Mouse (Mus musculus) adrenal gland, adult 8-10 months (tissue): ENCODE measurements around the gene Aplp2. TPM values are rescaled to one million over a fixed set of nuclear protein-coding genes. Genes with fewer than 3 reads are reported as not detected.

Experiments
- DNase-seq: peaks from one replicate; pipeline ENCODE4 v3.0.0; 2022
- total RNA-seq, 4 experiments: library from RNA; stranded (reverse); gene quantifications; 2 replicates each; pipeline ENCODE4 v1.2.4; 2022

Gene Aplp2
- total RNA-seq, 4 experiments from 2014 or later, result 633 to 794 (median 714) TPM

- no peak for DNase-seq
Observed at GRCm38 (mm10) chr9:31122464-31123030, 89.1 kb downstream of the Aplp2 start.

- no peak for DNase-seq
Observed at GRCm38 (mm10) chr9:31120533-31120915, 91.1 kb downstream of the Aplp2 start.

GRCm38 (mm10) chr9:31119882-31120532 lies 91.6 kb downstream of the Aplp2 start:
- DNase-seq, result no peak

GRCm38 (mm10) chr9:31119405-31119804 lies 92.2 kb downstream of the Aplp2 start:
- DNase-seq, result no peak

- no peak for DNase-seq
Observed at GRCm38 (mm10) chr9:31118520-31119298, 92.9 kb downstream of the Aplp2 start.

GRCm38 (mm10) chr9:31117488-31117887 lies 94.1 kb downstream of the Aplp2 start:
- no peak for DNase-seq

GRCm38 (mm10) chr9:31117088-31117487 lies 94.5 kb downstream of the Aplp2 start:
- DNase-seq, result no peak

GRCm38 (mm10) chr9:31115586-31115985 lies 96.0 kb downstream of the Aplp2 start:
- no peak for DNase-seq

GRCm38 (mm10) chr9:31108464-31108863 lies 103.2 kb downstream of the Aplp2 start:
- no peak for DNase-seq

Other genes with a start within 250 kb of the Aplp2 start
- 10 to 100 TPM; 44.8 to 62.2 (median 51.1) TPM for gene Zbtb44, start 181.2 kb downstream of the Aplp2 start, total RNA-seq
- gene St14, start 80.0 kb downstream of the Aplp2 start, total RNA-seq, result 1 to 10 TPM in 1 of 4 experiments, under 1 TPM in 3; 0.65 to 1.1 (median 0.84) TPM
- 10 to 100 TPM in 3 of 4 experiments, 1 to 10 TPM in 1; 7.9 to 10.8 (median 10.5) TPM for gene Prdm10, start 68.7 kb upstream of the Aplp2 start, total RNA-seq
- 10 to 100 TPM; 16.8 to 41.2 (median 24.9) TPM for gene Nfrkb, start 174.4 kb upstream of the Aplp2 start, total RNA-seq